Mouse (Mus musculus): Measurements from ENCODE around the gene Smg6.

- no peak for TF ChIP-seq CTCF (IDR thresholded peaks at IDR 0.05; ENCODE audit: control insufficient read depth, insufficient read depth, low read length)
- no peak for TF ChIP-seq POLR2A (IDR thresholded peaks at IDR 0.05; ENCODE audit: borderline replicate concordance, control insufficient read depth, low read depth, low read length)
Observed at GRCm38 (mm10) chr11:75197956-75198355, 272.3 kb downstream of the Smg6 start.
